Mouse (Mus musculus) c-Kit-positive CD71-positive TER-119-positive erythroid progenitor cells, embryonic 14.5 days (primary cell): Measurements from ENCODE around the gene Atg7.

Source experiments
- DNase-seq: peaks from one replicate; pipeline ENCODE4 v3.0.0-alpha.2; 2013; ENCODE audit warnings: low spot score

Atg7 gene

DNA sequence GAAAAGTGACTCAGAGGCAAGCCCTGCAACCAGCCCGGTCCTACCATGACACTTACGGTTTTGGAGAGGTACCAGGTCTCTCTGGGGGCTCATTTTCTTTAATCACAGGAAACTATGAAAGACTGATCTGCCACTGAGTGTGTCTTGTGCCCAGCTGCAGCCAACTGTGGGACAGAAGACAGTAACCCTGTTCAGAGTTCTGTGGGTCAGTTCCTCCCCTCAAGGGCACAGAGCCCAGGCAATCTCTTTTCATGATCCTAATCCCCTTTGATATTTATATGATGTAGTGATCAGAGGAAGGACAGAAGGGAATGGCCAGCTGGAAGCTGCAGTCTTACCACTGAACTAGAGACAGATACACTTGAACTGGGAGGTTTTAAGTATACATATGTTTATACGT is 92.2 kb downstream of the Atg7 start:
- no peak for DNase-seq

DNA sequence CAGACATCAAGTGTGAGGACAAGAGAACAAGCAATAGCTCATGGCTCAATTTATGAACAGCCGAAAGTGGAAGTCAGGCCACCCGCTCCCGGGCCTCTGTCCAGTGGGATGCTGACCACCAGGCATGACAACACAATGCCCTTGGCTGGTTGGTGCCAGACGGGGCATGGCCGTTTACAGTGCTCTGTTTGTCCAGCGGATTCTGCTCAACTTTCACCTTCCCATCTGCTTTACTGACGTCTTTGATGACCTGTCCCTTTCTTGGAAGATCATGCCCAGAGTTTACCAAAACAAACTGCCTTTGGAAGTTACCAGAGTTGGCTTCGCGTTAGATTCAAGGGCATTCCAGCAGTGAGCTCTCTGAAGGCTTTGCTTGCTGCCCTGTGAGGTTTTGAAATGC is 93.5 kb downstream of the Atg7 start:
- DNase-seq = no peak

DNA sequence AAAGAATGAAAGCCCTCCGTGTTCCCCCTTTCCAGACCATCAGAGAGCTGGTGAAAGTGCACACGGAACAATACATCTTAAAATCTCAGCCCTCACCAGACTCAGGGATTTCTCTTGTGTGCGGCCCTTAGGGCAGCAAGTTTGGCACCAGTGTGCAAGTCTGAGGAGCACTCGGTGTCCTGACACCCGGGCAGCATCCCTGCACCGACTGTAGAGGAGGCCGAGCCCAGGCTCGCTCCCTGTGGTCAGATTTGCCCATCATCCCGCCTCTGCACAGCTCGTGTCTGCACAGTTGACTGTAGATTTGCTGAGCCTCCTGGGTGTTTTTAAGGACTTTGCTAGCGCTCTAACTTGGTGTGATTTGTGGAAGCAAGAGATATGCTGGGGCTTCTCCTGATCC is 94.3 kb downstream of the Atg7 start:
- no peak for DNase-seq

DNA sequence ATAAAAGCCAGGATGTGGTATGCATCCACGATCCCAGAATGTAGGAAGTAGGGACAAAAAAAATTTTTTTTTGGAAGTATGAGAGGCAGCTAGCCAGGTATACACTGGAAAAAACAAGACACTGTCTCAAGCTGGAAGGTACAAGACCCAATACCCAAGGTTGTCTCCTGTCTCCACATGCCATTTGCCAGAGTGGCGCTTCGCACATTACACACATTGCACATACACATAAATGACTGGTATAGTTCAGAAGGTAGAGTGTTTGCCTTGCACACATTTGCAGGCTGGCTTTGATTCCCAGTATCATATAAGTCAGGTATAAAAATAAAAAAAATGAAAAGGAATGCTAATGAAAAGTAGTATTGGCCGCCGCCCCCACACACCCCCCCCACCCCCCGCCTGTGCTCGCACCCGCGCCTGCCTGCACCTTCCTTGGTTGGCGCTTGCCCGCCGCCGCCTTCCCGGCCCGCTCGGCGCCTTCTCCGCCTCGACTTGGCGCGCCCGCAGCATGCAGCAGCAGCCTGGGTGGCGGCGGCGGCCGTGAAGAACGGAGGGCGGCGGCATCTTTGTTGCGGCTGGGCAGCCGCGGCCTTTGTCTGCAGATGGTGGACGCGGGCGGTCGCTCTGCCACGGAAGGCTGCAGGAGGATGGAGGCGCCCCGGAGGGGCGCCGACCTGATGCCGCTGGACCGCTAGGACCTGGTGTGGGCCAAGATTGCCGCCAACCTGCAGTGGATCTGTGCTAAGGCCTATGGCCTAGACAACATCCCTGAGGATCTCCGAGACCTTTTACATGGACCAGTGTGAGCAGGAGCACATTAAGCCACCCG is 95.2 kb downstream of the Atg7 start:
- DNase-seq = no peak

DNA sequence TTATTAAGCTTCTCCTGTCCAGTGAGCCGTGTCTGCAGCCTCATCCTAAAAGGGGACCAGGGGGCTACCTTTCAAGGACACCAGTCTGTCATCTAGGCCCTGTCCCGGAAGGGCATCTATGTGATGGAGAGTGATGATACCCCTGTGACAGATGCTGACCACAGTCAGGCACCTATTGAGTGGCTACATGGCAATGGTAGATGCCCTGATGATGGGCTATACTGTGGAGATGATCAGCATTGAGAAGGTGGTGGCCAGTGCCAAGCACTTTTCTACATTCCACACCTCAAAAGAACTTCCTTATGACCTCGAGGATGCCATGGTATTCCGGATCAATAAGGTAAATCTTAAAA is 95.8 kb downstream of the Atg7 start:
- no peak for DNase-seq

DNA sequence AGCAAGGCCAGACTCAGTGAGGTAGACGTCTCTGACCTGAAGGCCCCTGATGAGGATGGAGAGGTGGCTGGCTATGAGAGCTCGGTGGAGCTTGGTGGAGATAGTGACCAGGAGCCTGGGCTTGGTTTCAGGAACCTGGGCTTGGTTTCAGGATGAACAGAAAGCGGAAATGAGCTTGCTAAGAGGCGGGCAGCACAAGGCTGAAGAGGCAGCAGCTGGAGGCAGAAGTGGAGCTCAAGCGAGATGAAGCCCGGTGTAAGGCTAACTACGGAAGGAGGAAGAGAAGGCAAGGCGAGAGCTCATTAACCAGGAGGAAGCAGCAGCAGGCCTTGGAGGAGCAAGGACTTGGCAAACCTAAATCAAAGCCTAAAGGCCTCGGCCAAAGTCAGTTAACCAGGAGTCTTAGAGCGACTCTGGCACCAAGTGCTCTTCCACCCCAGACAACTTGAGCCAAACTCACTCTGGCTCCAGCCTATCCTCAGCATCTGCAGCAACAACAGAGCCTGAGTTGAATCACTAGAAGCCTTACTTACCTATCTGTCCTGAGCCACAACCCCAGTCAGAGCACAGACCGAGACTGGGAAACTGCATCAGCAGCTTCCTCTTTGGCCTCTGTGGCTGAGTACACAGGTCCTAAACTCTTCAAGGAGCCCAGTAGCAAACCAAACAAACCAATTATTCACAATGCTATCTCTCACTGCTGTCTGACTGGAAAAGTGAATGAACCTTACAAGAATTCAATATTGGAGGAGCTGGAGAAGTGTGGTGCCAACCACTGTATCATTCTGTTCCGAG is 99.5 kb downstream of the Atg7 start:
- DNase-seq = no peak

DNA sequence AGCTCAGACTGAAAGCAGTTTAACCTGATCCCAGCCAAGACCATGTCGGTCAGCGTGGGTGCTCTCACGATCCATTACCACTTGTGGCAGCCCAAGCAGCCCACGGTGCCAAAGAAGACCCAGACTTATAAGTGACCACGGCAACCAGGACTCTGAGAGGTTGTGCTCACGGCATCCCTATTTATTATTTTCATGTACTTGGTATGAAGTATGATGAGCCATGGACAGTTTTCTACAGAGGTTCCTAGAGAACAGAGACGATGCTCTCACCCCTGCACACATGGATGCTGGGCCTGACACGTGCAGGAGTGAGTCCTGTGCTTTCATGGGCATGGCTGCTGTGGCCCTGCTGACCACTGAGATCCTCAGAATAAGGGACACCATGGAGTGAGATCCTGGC is 100.2 kb downstream of the Atg7 start:
- no peak for DNase-seq

DNA sequence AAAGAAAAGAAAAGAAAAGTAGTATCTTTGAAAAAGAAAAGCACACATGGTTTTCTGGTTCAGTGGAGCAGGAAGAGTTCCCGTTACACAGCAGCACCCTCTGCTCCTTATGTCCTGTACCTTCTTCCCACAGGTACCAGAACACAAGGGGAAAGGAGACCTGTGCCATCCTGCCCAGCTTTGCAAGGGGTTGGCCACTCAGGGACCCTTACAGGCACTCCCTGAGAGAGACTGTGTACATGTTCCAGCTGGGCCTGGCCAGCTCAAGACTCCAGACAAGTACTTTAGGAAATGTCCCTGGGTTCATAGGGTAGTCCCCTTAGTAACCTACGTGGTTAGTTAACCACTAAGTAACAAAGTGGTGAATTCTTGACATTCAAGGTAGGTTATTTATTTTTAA is 100.9 kb downstream of the Atg7 start:
- no peak for DNase-seq

DNA sequence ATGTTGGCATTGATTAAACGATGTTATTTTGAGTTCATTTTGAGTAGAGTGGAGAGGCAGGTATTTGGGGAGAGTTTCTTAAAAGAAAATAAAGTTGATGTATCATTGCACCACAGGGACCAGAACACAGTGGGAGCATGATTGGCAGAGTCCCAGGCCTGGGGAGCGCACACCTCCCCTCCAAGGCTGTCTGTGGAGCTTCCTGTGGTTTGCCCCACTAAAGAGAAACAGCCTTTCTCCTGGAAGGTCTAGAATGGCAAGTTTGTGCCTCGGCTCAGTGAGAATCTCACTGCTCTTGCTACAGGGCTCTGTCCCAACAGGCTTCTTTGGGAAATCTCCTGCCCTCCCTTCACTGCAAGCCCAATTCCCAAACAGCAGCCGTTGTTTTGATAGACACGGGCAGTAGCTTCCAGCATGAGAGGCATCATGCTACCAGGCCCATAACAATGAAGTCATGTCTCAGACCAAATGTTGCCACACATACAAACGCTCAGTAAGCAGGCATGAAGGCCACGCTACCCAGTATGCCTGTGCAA is 103.6 kb downstream of the Atg7 start:
- no peak for DNase-seq

DNA sequence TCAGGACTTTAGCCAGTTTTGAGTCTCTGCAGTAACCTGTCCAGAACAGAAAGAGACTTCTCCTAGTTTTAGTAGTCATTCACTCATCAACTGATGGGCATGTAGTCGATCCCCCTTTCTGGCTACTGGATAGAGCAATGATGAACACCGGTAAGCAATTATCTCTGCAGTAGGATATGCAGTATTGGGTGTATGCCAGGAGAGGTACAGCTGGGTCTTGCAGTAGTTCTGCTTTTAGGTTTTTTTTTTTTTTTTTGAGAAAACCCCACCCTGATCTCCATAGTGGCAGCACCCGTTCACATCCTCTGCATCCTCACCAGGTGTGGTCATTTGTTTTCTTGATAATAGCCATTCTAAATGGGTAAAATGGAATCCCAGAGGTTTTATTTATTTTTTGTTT is 105.5 kb downstream of the Atg7 start:
- no peak for DNase-seq

DNA sequence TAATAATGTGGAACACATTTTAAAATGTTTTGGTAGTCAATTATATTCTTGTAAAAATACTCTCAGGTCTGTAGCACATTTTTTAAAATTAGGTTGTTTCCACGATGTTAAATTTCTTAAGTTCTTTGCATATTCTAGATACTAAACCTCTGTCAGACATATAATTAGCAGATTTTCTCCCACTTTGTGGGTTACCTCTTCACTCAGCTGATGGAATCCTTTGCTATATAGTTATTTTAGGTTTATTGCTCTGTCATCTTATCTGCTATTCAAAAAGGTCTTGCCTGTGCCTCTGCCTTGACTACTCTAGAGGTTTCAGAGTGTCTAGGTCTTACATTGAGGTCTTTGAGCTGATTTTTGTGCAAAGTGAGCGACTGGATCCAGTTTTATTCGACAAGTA is 106.0 kb downstream of the Atg7 start:
- no peak for DNase-seq

DNA sequence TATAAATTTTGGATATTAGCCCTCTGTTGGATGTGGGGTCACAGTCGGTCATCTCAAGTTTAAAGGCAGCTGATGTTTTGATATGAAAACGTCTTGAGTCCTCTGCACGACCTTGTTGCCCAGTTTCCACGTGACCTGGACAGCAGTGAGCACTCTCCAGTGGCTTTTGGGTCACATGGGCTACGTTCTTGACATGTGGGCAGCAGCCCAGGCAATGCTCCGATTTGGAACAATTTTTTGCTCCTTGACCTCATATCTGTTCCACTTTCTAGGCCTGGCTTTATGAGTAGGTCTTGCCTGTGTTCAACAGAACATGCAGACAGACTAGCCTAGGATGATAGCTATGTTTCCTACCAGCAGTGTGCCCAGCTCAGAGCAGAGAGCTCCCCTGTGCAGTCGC is 115.9 kb downstream of the Atg7 start:
- no peak for DNase-seq

DNA sequence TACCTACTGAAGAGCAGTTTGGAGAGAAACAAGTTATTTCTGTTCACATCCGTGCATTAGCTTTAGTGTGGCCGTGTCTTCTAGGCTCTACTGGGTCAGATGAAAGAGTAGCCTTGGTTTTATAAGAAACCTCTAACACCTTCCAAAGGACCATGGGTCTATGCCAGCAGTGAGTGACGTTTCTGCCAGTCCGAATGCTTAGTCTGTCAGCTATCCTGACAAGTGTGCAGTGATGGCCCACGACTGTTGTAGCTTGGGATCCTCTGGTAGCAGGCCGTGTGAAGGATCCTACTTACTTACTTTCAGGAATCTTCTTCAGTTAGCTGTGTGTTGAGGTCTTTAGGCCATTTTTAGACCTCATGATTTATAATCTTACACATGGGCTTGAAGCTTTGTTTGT is 123.4 kb downstream of the Atg7 start:
- no peak for DNase-seq

DNA sequence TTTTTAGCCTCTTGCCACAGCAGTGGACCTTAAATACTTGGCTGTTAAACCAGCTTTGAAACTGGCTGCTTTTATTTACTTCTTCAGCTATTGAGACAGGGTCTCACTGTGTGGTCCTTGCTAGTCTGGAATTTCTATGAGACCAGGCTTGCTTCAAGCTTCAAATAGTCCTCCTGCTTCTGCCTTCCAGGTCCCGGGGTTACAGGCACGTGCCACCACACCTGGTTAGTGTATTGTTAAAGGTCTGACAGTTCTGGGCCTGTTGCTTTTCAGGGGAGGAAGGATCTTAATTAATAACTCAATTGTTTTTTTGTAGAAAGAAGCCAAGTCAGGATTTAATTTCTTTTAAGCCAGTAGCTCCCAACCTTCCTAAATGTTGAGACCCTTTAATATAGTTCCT is 124.8 kb downstream of the Atg7 start:
- no peak for DNase-seq

DNA sequence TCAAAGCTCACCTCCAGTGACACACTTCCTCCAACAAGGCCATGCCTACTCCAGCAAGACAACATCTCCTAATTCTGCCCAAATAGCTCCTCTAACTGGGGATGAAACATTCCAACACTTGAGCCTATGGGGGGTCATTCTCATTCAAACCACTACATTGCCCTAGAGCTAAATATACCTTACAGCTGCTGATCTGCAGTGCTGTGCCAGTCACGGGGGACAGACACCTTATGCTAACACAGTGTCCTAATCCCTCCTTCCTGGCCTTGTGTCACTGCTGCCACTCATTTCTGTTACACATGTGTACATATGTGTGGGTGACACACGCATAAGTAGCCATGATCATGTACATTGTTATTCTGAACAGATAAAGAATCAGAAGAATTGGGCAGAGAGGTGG is 127.4 kb downstream of the Atg7 start:
- no peak for DNase-seq

DNA sequence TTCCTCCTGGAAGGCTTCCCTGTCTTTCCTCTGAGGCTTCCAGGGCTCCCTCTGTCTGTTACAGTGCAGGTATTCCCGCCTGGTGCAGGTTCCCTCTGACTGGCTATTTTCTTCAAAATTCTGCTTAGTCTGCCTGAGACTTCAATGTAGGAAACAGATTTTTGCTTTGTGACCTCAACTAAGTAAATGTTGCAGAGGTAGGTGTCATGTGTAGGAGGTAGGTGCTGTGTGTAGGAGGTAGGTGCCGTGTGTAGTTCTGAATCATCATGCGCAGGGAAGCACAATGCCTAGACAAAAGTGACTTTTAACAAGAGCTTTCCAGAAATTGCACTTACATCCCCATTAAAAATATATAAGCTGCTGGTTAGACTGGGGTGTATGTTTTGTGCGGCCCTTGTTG is 128.6 kb downstream of the Atg7 start:
- DNase-seq = no peak

DNA sequence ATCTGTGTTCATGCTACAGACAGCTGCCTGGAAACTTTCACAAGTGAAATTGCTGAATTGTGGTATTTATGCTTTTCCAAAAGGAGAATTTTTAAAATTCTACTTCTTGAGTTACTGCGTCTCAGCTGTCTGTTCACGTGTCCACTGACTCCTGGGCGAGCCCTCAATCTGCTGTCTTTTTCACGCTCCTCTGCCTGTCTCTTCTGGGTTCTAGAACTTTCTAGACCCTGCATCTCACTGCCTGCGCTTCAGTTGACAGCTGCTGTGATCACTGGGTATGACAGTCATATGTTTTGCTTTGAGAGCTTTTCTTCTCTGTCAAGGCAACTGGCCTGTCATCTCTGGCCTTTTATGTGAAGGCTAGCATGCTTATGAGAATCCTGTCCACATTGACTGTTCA is 132.3 kb downstream of the Atg7 start:
- DNase-seq = no peak

DNA sequence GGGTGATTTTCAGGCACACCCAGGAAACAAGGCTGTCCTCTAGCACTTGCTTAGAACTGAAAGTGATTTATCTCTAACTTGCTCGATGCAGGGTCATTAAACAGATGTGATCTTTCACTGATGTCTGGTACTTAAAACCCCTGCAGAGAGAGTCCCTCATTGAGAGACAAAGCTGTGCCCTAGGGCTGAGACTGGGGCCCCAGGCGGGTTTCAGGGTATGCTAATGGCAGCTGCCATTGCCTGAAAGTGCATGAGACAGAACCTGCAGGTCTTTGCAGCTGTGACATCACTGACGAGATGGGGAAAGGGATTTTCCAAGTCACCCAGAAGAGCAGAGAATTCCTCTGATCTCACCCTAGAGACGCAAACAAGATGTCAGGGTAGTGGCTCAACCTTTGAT is 135.0 kb downstream of the Atg7 start:
- no peak for DNase-seq

DNA sequence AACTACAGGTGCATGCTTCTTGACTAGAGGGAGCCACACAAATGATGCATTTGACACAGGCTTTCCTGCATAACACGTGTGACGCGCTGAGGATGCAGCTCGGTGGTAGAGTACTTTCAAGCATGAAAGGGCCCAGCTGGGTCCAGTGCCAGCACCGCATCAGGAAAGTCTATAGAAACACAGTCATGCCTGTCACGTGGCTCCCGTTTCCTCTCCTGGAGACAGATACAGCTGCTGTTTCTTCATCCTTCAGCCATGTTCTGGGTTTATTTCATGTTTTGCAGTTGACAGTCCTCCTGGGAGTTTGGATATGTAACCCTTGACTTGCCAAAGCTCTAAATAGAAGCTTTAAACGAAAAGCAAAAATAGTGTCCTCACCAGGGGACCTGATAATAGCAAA is 135.8 kb downstream of the Atg7 start:
- no peak for DNase-seq

DNA sequence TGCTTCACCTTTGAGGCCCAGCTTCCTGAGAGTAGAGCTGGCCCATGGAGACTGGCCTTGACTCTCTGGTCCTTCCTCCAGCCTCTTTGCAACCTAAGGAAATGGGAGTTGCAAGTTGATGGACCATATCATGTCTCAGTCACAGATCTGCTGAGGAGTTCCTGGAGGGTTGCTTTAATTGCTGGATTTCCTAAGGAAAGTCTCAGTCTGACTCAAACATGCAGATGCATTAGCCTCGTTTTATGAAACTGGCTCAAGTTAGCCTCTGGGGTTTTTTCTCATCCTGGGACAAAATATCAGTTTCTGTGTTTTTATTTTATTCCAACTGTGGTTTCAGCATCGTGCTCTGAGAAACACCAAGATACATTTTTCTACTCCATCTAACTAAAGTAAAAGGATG is 137.7 kb downstream of the Atg7 start:
- no peak for DNase-seq

DNA sequence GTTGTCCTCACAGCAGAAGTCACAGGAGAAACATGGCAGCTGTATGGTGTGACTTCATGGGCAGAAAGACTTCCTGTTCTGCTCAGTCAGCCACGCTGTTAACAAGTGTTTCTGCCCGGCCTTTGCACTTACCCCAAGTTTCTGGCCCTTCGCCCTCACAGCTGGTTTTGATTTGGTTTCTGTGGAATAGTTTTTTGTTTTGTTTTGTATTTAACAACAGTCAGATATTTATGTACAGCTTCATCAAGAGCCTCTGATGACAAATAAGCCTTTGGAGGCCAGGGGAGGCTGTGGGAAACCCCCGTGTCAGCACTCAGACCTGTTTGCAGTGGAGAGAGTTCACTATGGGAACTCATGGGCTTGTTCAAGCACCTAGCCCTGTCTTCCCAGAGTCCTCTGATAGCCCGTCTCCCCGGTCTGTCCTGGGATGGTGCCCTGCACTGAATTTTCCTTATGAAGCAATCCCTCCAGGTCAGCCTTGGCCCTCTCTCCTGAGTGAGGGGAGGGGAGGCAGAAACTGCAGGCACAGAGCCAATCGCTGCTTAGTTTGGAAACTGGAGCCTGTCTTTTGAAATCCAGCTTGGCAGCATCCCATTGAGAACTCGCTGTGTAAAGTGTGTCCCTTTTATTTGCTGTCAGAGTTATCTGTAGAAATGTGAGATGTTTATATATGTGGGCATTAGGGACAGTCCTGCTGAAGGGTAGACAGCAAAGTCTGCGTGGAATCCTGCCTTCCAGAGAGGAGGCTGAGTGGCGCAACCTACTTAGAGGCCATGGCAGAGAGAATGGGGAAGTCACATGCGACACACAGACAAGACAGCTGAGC is 138.7 kb downstream of the Atg7 start:
- no peak for DNase-seq

DNA sequence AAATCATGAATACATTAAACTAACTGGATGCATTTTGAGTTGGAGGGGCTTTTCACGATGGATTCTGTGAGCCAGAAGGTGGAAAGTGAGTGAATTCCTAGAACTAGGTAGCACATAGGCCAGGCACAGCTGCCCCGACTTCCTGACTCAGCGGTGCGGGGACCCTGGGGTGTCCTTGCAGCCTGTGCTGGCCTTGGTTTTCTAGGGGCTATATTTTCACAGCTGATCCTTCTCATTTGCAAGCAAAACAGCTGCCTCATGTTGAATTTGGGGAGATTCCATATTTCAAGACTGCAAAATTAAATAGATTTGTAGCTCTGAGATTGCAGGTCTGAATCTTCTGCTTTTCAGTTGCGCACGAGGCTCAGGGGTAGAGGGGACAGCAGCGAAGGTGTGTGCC is 139.6 kb downstream of the Atg7 start:
- no peak for DNase-seq

DNA sequence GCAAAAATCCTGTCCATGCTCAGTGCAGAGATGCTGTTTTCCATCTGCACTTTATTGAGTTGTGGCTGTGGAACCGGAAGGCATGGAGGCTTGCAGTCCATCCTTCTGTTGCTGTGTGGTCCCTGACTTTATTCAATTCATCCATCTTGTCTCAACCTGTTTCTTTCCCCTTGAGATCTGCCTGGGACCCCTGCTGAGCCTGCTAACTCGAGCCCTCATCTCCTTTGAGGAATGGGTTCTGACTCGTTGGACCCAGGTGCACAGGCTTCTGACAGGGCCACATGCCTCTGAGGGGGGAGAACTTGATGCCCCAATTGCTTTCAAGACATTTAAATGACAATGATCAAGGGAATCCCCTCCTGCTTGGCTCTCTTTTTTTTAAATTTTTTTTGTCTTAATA is 143.6 kb downstream of the Atg7 start:
- no peak for DNase-seq
